Mouse (Mus musculus): ENCODE results near the gene Rarres2.

- TF ChIP-seq HCFC1 (IDR thresholded peaks at IDR 0.05; ENCODE audit: borderline replicate concordance, insufficient read depth, low read length) (no peak), CHD2 (IDR thresholded peaks at IDR 0.05; ENCODE audit: low read depth, low read length) (no peak)
Observed at GRCm38 (mm10) chr6:48578736-48579135, 6.1 kb upstream of the Rarres2 start.

All from ES-E14 (cell line).